Mouse (Mus musculus) liver, adult 2 months (tissue): ENCODE data around the gene Gimap5. TPM values are rescaled to one million over a fixed set of nuclear protein-coding genes. Genes with fewer than 3 reads are reported as not detected.

ENCODE experiments used
- DNase-seq: peaks from one replicate; pipeline ENCODE4 v3.0.0-alpha.2; 2011; ENCODE audit warnings: low read depth, low spot score; ENCODE audit errors: extremely low read depth
- H3K27ac ChIP-seq: fragments of 200-500 bp; replicated peaks from 2 replicates; pipeline ENCODE4 v1.5.1; 2012; ENCODE audit warnings: low read depth, mild to moderate bottlenecking, control low read depth, inconsistent platforms, low read length; ENCODE audit not compliant: insufficient read depth
- H3K27me3 ChIP-seq: fragments of 200-500 bp; 2 replicates; pipeline ENCODE4 v1.6.1; 2012; ENCODE audit warnings: mild to moderate bottlenecking, moderate library complexity, low read length, inconsistent platforms; ENCODE audit not compliant: control insufficient read depth, insufficient read depth
- H3K36me3 ChIP-seq: fragments of 200-500 bp; 2 replicates; pipeline ENCODE4 v1.6.1; 2012; ENCODE audit warnings: low read length, inconsistent platforms; ENCODE audit not compliant: control insufficient read depth, insufficient read depth
- H3K4me1 ChIP-seq: fragments of 200-500 bp; 2 replicates; pipeline ENCODE4 v1.6.1; 2011; ENCODE audit warnings: low read length; ENCODE audit not compliant: control insufficient read depth, insufficient read depth
- H3K4me3 ChIP-seq: fragments of 200-500 bp; 2 replicates; pipeline ENCODE4 v1.5.1; 2011; ENCODE audit warnings: low read depth, mild to moderate bottlenecking, control low read depth, low read length, moderate library complexity; ENCODE audit not compliant: insufficient read depth
- H3K79me2 ChIP-seq: fragments of 200-500 bp; 2 replicates; pipeline ENCODE4 v1.6.1; 2012; ENCODE audit warnings: inconsistent platforms, mild to moderate bottlenecking, low read length, moderate library complexity; ENCODE audit not compliant: control insufficient read depth, insufficient read depth
- H3K9ac ChIP-seq: fragments of 200-500 bp; 2 replicates; pipeline ENCODE4 v1.6.1; 2012; ENCODE audit warnings: low read depth, mild to moderate bottlenecking, control low read depth, inconsistent platforms, low read length
- CTCF ChIP-seq: fragments of 200-500 bp; IDR thresholded peaks from 2 replicates; pipeline ENCODE4 v1.5.1; 2011; ENCODE audit warnings: low read depth, low read length, control low read depth
- POLR2A ChIP-seq: fragments of 200-500 bp; IDR thresholded peaks from 2 replicates; pipeline ENCODE4 v1.6.1; 2011; ENCODE audit warnings: low read length, control low read depth; ENCODE audit not compliant: insufficient read depth; ENCODE audit errors: extremely low read depth
- WGBS: fragments of 180-500 bp; shearing (Covaris S2); methylation state at CpG from one replicate; pipeline ENCODE4 v1.1.7; 2018; 5-methylcytosine and 5-hydroxymethylcytosine counted together
- polyA plus RNA-seq: library from polyadenylated mRNA; depleted of rRNA; stranded (reverse); fragments of >200 nt; gene quantifications from 2 replicates; pipeline ENCODE4 v1.2.3, GENCODE M21; 2012
- total RNA-seq: library from RNA; depleted of rRNA; stranded (reverse); fragments of >200 nt; gene quantifications from 2 replicates; pipeline ENCODE4 v1.2.3, GENCODE M21; 2014

The Gimap5 gene
- total and polyA plus RNA-seq, 2 experiments = 1.2 to 3.3 TPM

GRCm38 (mm10) chr6:48720326-48720725 lies 25.7 kb upstream of the Gimap5 start:
- H3K79me2 ChIP-seq = no peaks in the 10 kb centered on the region
- H3K36me3 ChIP-seq = no peaks in the 10 kb centered on the region
- 78% methylated on average over 4 of the region's 4 CpGs for WGBS
- no peak for TF ChIP-seq POLR2A
- no peak for TF ChIP-seq CTCF
- no peak overlapping the region for H3K4me3 ChIP-seq
- H3K27me3 ChIP-seq = no peaks in the 10 kb centered on the region
- no peak overlapping the region for H3K27ac ChIP-seq
- DNase-seq = no peak
- H3K4me1 ChIP-seq = no peaks in the 10 kb centered on the region
- H3K9ac ChIP-seq = no peak overlapping the region

- Histone ChIP-seq H3K4me1 (no peaks in the 10 kb centered on the region), H3K27ac (no peak overlapping the region), H3K36me3 (no peaks in the 10 kb centered on the region), H3K4me3 (no peak overlapping the region), H3K79me2 (no peaks in the 10 kb centered on the region), H3K27me3 (no peaks in the 10 kb centered on the region), H3K9ac (no peak overlapping the region)
- TF ChIP-seq POLR2A (no peak), CTCF (no peak)
- 85% methylated on average over 8 of the region's 8 CpGs for WGBS
- no peak for DNase-seq
These were observed 22.5 kb upstream of the Gimap5 start for GRCm38 (mm10) chr6:48723468-48723867.

- Histone ChIP-seq H3K36me3 (no peaks in the 10 kb centered on the region), H3K79me2 (no peaks in the 10 kb centered on the region), H3K27ac (no peak overlapping the region), H3K4me1 (no peaks in the 10 kb centered on the region), H3K9ac (no peak overlapping the region), H3K27me3 (no peaks in the 10 kb centered on the region), H3K4me3 (no peak overlapping the region)
- no peak for TF ChIP-seq POLR2A
- no peak for TF ChIP-seq CTCF
- 11% methylated on average over 1 of the region's 1 CpGs for WGBS
- DNase-seq = no peak
These were observed 20.5 kb upstream of the Gimap5 start for GRCm38 (mm10) chr6:48725476-48725875.

- Histone ChIP-seq H3K9ac (no peak overlapping the region), H3K36me3 (no peaks in the 10 kb centered on the region), H3K27ac (no peak overlapping the region), H3K4me3 (no peak overlapping the region), H3K27me3 (no peaks in the 10 kb centered on the region), H3K79me2 (no peaks in the 10 kb centered on the region), H3K4me1 (no peaks in the 10 kb centered on the region)
- TF ChIP-seq CTCF = no peak
- no peak for TF ChIP-seq POLR2A
- 87% methylated on average over 5 of the region's 5 CpGs for WGBS
- no peak for DNase-seq
These were observed 18.2 kb upstream of the Gimap5 start for GRCm38 (mm10) chr6:48727761-48728160.

- H3K27ac ChIP-seq = no peak overlapping the region
- WGBS = 56% methylated on average over 8 of the region's 8 CpGs
- DNase-seq = peak; percentile 30
- H3K4me3 ChIP-seq = no peak overlapping the region
- no peaks in the 10 kb centered on the region for H3K4me1 ChIP-seq
- no peak for TF ChIP-seq POLR2A
- no peak for TF ChIP-seq CTCF
- no peaks in the 10 kb centered on the region for H3K79me2 ChIP-seq
- H3K9ac ChIP-seq = no peak overlapping the region
- no peaks in the 10 kb centered on the region for H3K27me3 ChIP-seq
- H3K36me3 ChIP-seq = no peaks in the 10 kb centered on the region
These were observed 13.1 kb upstream of the Gimap5 start for GRCm38 (mm10) chr6:48732864-48733304.

- H3K27me3 ChIP-seq = no peaks in the 10 kb centered on the region
- no peaks in the 10 kb centered on the region for H3K36me3 ChIP-seq
- no peak for TF ChIP-seq CTCF
- no peak for TF ChIP-seq POLR2A
- H3K9ac ChIP-seq = no peak overlapping the region
- 91% methylated on average over 1 of the region's 1 CpGs for WGBS
- H3K27ac ChIP-seq = no peak overlapping the region
- DNase-seq = no peak
- H3K4me1 ChIP-seq = no peaks in the 10 kb centered on the region
- no peaks in the 10 kb centered on the region for H3K79me2 ChIP-seq
- H3K4me3 ChIP-seq = no peak overlapping the region
These were observed 12.3 kb upstream of the Gimap5 start for GRCm38 (mm10) chr6:48733660-48734059.
